Mouse (Mus musculus): ENCODE measurements around the gene Prdx6. TPM values are rescaled to one million over a fixed set of nuclear protein-coding genes. Genes with fewer than 3 reads are reported as not detected.
"Not testable (repeated sequence)": the region's sequence is repeated elsewhere in the genome, so short reads cannot be mapped to it uniquely, and the experiment has no call there.

The Prdx6 gene
- total RNA-seq, 2 experiments from 2014 or later, result 265 to 283 TPM

GRCm38 (mm10) chr1:161252365-161252764 lies 1.3 kb upstream of the Prdx6 start:
- intact Hi-C loops (cut with DNase I), result loop anchor here (5.0 kb wide), 1 partner anchor 120 kb away; the partner anchor contains the start of gene Klhl20

GRCm38 (mm10) chr1:161251417-161252265 lies 622 bp upstream of the Prdx6 start:
- intact Hi-C loops (cut with DNase I), result loop anchor here (5.0 kb wide), 1 partner anchor 119 kb away; the partner anchor contains the start of gene Klhl20
- DNase-seq (ENCODE audit: low spot score), result no peak

More at GRCm38 (mm10) chr1:161252365-161252764, 1.3 kb upstream of the Prdx6 start:
- DNase-seq (ENCODE audit: low spot score), result no peak

GRCm38 (mm10) chr1:161250031-161250603 lies 902 bp downstream of the Prdx6 start:
- intact Hi-C loops (cut with DNase I), result loop anchor here (5.0 kb wide), 1 partner anchor 118 kb away; the partner anchor contains the start of gene Klhl20
- DNase-seq (ENCODE audit: low spot score), result no peak

- intact Hi-C loops (cut with DNase I), result no loop called here
These were observed 1.6 kb downstream of the Prdx6 start for GRCm38 (mm10) chr1:161249442-161249841.

GRCm38 (mm10) chr1:161248685-161249084 lies 2.3 kb downstream of the Prdx6 start:
- DNase-seq (ENCODE audit: low spot score), result no peak
- intact Hi-C loops (cut with DNase I), result no loop called here

More at GRCm38 (mm10) chr1:161249442-161249841, 1.6 kb downstream of the Prdx6 start:
- no peak for DNase-seq (ENCODE audit: low spot score)

GRCm38 (mm10) chr1:161247643-161248580 lies 3.1 kb downstream of the Prdx6 start:
- DNase-seq (ENCODE audit: low spot score), result no peak
- intact Hi-C loops (cut with DNase I), result no loop called here

- DNase-seq (ENCODE audit: low spot score), result no peak
- intact Hi-C loops (cut with DNase I), result no loop called here
These were observed 3.8 kb downstream of the Prdx6 start for GRCm38 (mm10) chr1:161247176-161247575.

- intact Hi-C loops (cut with DNase I), result no loop called here
- DNase-seq (ENCODE audit: low spot score), result no peak
These were observed 13.3 kb downstream of the Prdx6 start for GRCm38 (mm10) chr1:161237750-161238149.

GRCm38 (mm10) chr1:161237339-161237738 lies 13.7 kb downstream of the Prdx6 start:
- DNase-seq (ENCODE audit: low spot score), result no peak
- intact Hi-C loops (cut with DNase I), result no loop called here

- DNase-seq (ENCODE audit: low spot score), result no peak
- intact Hi-C loops (cut with DNase I), result no loop called here
These were observed 17.7 kb downstream of the Prdx6 start for GRCm38 (mm10) chr1:161233226-161233839.

GRCm38 (mm10) chr1:161232181-161232580 lies 18.8 kb downstream of the Prdx6 start:
- no peak for DNase-seq (ENCODE audit: low spot score)
- intact Hi-C loops (cut with DNase I), result no loop called here

- intact Hi-C loops (cut with DNase I), result no loop called here
- no peak for DNase-seq (ENCODE audit: low spot score)
These were observed 26.2 kb downstream of the Prdx6 start for GRCm38 (mm10) chr1:161224837-161225236.

- no peak for DNase-seq (ENCODE audit: low spot score)
- intact Hi-C loops (cut with DNase I), result no loop called here
These were observed 31.2 kb downstream of the Prdx6 start for GRCm38 (mm10) chr1:161219816-161220215.

GRCm38 (mm10) chr1:161214465-161214864 lies 36.6 kb downstream of the Prdx6 start:
- DNase-seq (ENCODE audit: low spot score), result no peak
- intact Hi-C loops (cut with DNase I), result no loop called here

GRCm38 (mm10) chr1:161199856-161200255 lies 51.2 kb downstream of the Prdx6 start:
- intact Hi-C loops (cut with DNase I), result loop anchor here (10.0 kb wide), 3 partner anchors 215 to 455 kb away; no protein-coding TSS in a partner anchor
- DNase-seq (ENCODE audit: low spot score), result no peak

GRCm38 (mm10) chr1:161196364-161196763 lies 54.7 kb downstream of the Prdx6 start:
- intact Hi-C loops (cut with DNase I), result loop anchor here (10.0 kb wide), 3 partner anchors 212 to 452 kb away; no protein-coding TSS in a partner anchor
- DNase-seq (ENCODE audit: low spot score), result not testable (repeated sequence)

GRCm38 (mm10) chr1:161195541-161196351 lies 55.3 kb downstream of the Prdx6 start:
- peak; percentile 57 for DNase-seq (ENCODE audit: low spot score)
- intact Hi-C loops (cut with DNase I), result loop anchor here (10.0 kb wide), 3 partner anchors 211 to 451 kb away; no protein-coding TSS in a partner anchor

- intact Hi-C loops (cut with DNase I), result loop anchor here (10.0 kb wide), 3 partner anchors 206 to 446 kb away; no protein-coding TSS in a partner anchor
- DNase-seq (ENCODE audit: low spot score), result no peak
These were observed 60.6 kb downstream of the Prdx6 start for GRCm38 (mm10) chr1:161190253-161190910.
